Mouse (Mus musculus) midbrain, embryonic 16.5 days (tissue): ENCODE measurements around the gene Ankrd16. TPM values are rescaled to one million over a fixed set of nuclear protein-coding genes. Genes with fewer than 3 reads are reported as not detected.

Experiments
- ATAC-seq: fragments of 200-750 bp; cut with Nextera tagmentation; 2 replicates; pipeline ENCODE4 v1.8.0; 2017; ENCODE audit warnings: moderate TSS enrichment
- H3K27ac ChIP-seq: fragments of 300-500 bp; sonication (generic); 2 replicates; pipeline ENCODE4 v1.5.1; 2014; ENCODE audit warnings: mild to moderate bottlenecking, low read length, mixed read lengths
- H3K27me3 ChIP-seq: fragments of 300-500 bp; sonication (generic); 2 replicates; pipeline ENCODE4 v1.6.1; 2014; ENCODE audit warnings: low read depth, low read length, mixed read lengths; ENCODE audit not compliant: control insufficient read depth, insufficient read depth
- H3K36me3 ChIP-seq: fragments of 300-500 bp; sonication (generic); 2 replicates; pipeline ENCODE4 v1.6.1; 2014; ENCODE audit warnings: mild to moderate bottlenecking, low read length, moderate library complexity, mixed read lengths; ENCODE audit not compliant: control insufficient read depth, insufficient read depth
- H3K4me1 ChIP-seq: fragments of 300-500 bp; sonication (generic); 2 replicates; pipeline ENCODE4 v1.6.1; 2014; ENCODE audit warnings: mild to moderate bottlenecking, low read length, mixed read lengths; ENCODE audit not compliant: control insufficient read depth, insufficient read depth
- H3K4me2 ChIP-seq: fragments of 300-500 bp; sonication (generic); 2 replicates; pipeline ENCODE4 v1.6.1; 2014; ENCODE audit warnings: mild to moderate bottlenecking, low read length, mixed read lengths
- H3K4me3 ChIP-seq: fragments of 300-500 bp; sonication (generic); 2 replicates; pipeline ENCODE4 v1.5.1; 2014; ENCODE audit warnings: low read depth, mild to moderate bottlenecking, low read length, moderate library complexity, mixed read lengths
- H3K9ac ChIP-seq: fragments of 300-500 bp; sonication (generic); 2 replicates; pipeline ENCODE4 v1.6.1; 2014; ENCODE audit warnings: low read depth, low read length, mixed read lengths
- H3K9me3 ChIP-seq: fragments of 300-500 bp; sonication (generic); replicated peaks from 2 replicates; pipeline ENCODE4 v1.6.1; 2014; ENCODE audit warnings: mild to moderate bottlenecking, low read length, mixed read lengths; ENCODE audit not compliant: control insufficient read depth, poor library complexity, severe bottlenecking
- WGBS: fragments of 180-500 bp; shearing (Covaris S2); extraction: QIAGEN DNeasy Blood & Tissue Kit; methylation state at CpG from one replicate; pipeline ENCODE4 v1.1.7; 2014; 5-methylcytosine and 5-hydroxymethylcytosine counted together
- polyA plus RNA-seq: library from polyadenylated mRNA; unstranded; fragments of >200 nt; fragmentation: Nextera tagmentation; extraction: Ambion mirVana; gene quantifications from 2 replicates; pipeline ENCODE4 v1.2.1, GENCODE M21; 2015

Gene Ankrd16
- 47.8 and 50.3 TPM in 2 replicates for polyA plus RNA-seq

GRCm38 (mm10) chr2:11777091-11778068 is at the start of gene Ankrd16, which contains the start of gene Fbh1:
Ankrd16 (plus strand) TSS chr2:11777876.
Fbh1 (minus strand) TSS chr2:11777582.
- H3K4me1 ChIP-seq = peaks cover 37% of the 10 kb centered on the region
- peak; percentile 96 for ATAC-seq
- no peaks in the 10 kb centered on the region for H3K27me3 ChIP-seq
- peak within 1 kb of the TSS; percentile 97 for H3K27ac ChIP-seq
- peak within 1 kb of the TSS; percentile 92 for H3K4me3 ChIP-seq
- H3K9ac ChIP-seq = peak within 1 kb of the TSS; percentile 89
- H3K4me2 ChIP-seq = peak within 1 kb of the TSS; percentile 87
- H3K36me3 ChIP-seq = peaks cover 12% of the 10 kb centered on the region
- H3K9me3 ChIP-seq = no peaks in the 10 kb centered on the region
- WGBS = 0% methylated on average over 72 of the region's 73 CpGs

GRCm38 (mm10) chr2:11729091-11729490 is 48.6 kb upstream of the Ankrd16 start:
- Histone ChIP-seq H3K36me3 (no peaks in the 10 kb centered on the region), H3K27ac (no peak overlapping the region), H3K4me2 (no peak overlapping the region), H3K9ac (no peak overlapping the region), H3K4me1 (no peaks in the 10 kb centered on the region), H3K9me3 (no peaks in the 10 kb centered on the region), H3K27me3 (no peaks in the 10 kb centered on the region), H3K4me3 (no peak overlapping the region)
- WGBS = 63% methylated on average over 3 of the region's 3 CpGs
- ATAC-seq = no peak

DNA sequence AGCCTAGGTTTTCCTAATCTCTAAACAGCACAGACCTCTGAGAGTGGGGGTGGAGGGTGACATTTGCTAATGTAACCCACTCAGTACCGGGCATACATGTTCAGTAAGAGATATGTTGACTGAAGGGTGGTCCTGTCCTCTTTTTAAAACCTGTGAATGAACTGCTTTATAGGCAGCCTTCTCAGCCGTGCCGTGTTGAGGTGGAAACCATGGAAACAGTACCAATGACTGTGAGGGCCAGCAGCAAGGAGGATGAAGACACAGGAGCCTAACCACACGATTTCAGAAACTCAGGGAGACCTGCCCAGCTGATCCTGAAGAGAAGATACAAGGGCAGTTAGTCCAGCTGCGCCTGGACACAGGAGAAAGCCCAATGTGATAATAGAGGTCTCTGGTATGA is 44.7 kb upstream of the Ankrd16 start:
- Histone ChIP-seq H3K4me3 (no peak overlapping the region), H3K9me3 (no peaks in the 10 kb centered on the region), H3K36me3 (0 out of 2 replicates have a peak, but pooled peaks cover 3% of the 10 kb centered on the region), H3K4me1 (no peaks in the 10 kb centered on the region), H3K27ac (no peak overlapping the region), H3K9ac (no peak overlapping the region), H3K4me2 (no peak overlapping the region), H3K27me3 (no peaks in the 10 kb centered on the region)
- WGBS = 68% methylated on average over 5 of the region's 5 CpGs
- ATAC-seq = no peak

- Histone ChIP-seq H3K4me2 (no peak overlapping the region), H3K27ac (no peak overlapping the region), H3K4me1 (no peaks in the 10 kb centered on the region), H3K9me3 (no peaks in the 10 kb centered on the region), H3K36me3 (peaks cover 12% of the 10 kb centered on the region), H3K4me3 (no peak overlapping the region), H3K9ac (no peak overlapping the region), H3K27me3 (no peaks in the 10 kb centered on the region)
- no peak for ATAC-seq
- WGBS = 83% methylated on average over 6 of the region's 6 CpGs
Observed at GRCm38 (mm10) chr2:11735853-11736252, 41.8 kb upstream of the Ankrd16 start.

GRCm38 (mm10) chr2:11738794-11739193 is 38.9 kb upstream of the Ankrd16 start:
- ATAC-seq = peak; percentile 40; the same call in 1 of the 2 replicates
- 93% methylated on average over 3 of the region's 3 CpGs for WGBS
- Histone ChIP-seq H3K36me3 (peaks cover 37% of the 10 kb centered on the region), H3K4me1 (no peaks in the 10 kb centered on the region), H3K4me3 (no peak overlapping the region), H3K9ac (no peak overlapping the region), H3K4me2 (no peak overlapping the region), H3K27me3 (no peaks in the 10 kb centered on the region), H3K27ac (no peak overlapping the region), H3K9me3 (no peaks in the 10 kb centered on the region)

GRCm38 (mm10) chr2:11739516-11740051 is 38.1 kb upstream of the Ankrd16 start:
- Histone ChIP-seq H3K36me3 (peaks cover 40% of the 10 kb centered on the region), H3K27ac (no peak overlapping the region), H3K4me2 (no peak overlapping the region), H3K4me3 (no peak overlapping the region), H3K27me3 (no peaks in the 10 kb centered on the region), H3K9ac (no peak overlapping the region), H3K4me1 (no peaks in the 10 kb centered on the region), H3K9me3 (no peaks in the 10 kb centered on the region)
- 94% methylated on average over 4 of the region's 4 CpGs for WGBS
- no peak for ATAC-seq

- no peak for ATAC-seq
- H3K27ac ChIP-seq = no peak overlapping the region
- 95% methylated on average over 4 of the region's 4 CpGs for WGBS
- H3K4me1 ChIP-seq = no peaks in the 10 kb centered on the region
- peaks cover 66% of the 10 kb centered on the region for H3K36me3 ChIP-seq
- H3K4me3 ChIP-seq = no peak overlapping the region
- H3K4me2 ChIP-seq = no peak overlapping the region
- H3K27me3 ChIP-seq = no peaks in the 10 kb centered on the region
- H3K9me3 ChIP-seq = no peaks in the 10 kb centered on the region
- no peak overlapping the region for H3K9ac ChIP-seq
Observed at GRCm38 (mm10) chr2:11762541-11762940, 15.1 kb upstream of the Ankrd16 start.

DNA sequence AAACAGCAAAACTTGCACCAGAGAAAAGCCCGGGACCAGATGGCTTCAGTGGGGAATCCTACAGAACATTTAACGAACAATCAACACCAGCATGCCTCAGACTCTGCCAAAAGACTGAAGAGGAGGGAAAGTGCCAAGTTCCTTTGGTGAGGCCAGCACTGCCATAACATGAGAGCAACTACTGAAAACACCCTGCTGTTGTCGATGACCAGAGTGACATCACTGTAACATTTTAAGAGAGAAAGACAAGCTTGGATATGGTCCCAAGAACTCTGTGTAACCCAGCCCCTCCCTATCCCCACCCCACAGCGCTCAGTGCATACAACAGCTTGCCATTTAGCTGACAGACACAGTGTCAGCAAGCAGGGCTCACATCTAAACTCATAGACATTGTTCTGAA is 12.0 kb upstream of the Ankrd16 start:
- H3K36me3 ChIP-seq = peaks cover 49% of the 10 kb centered on the region
- no peak overlapping the region for H3K4me3 ChIP-seq
- ATAC-seq = peak; percentile 45; the same call in 1 of the 2 replicates
- no peaks in the 10 kb centered on the region for H3K4me1 ChIP-seq
- H3K27me3 ChIP-seq = no peaks in the 10 kb centered on the region
- H3K9me3 ChIP-seq = no peaks in the 10 kb centered on the region
- no peak overlapping the region for H3K4me2 ChIP-seq
- WGBS = 86% methylated on average over 4 of the region's 4 CpGs
- no peak overlapping the region for H3K9ac ChIP-seq
- H3K27ac ChIP-seq = no peak overlapping the region
